Mouse (Mus musculus) embryonic facial prominence, embryonic 10.5 days (tissue): ENCODE data around the gene Tmod1. TPM values are rescaled to one million over a fixed set of nuclear protein-coding genes. Genes with fewer than 3 reads are reported as not detected.

Source experiments
- DNase-seq: peaks from one replicate; pipeline ENCODE4 v3.0.0-alpha.2; 2017; ENCODE audit warnings: low spot score
- H3K27ac ChIP-seq: fragments of 300-500 bp; sonication (generic); replicated peaks from 2 replicates; pipeline ENCODE4 v1.5.1; 2016; ENCODE audit warnings: mild to moderate bottlenecking
- H3K27me3 ChIP-seq: fragments of 300-500 bp; sonication (generic); replicated peaks from 2 replicates; pipeline ENCODE4 v1.6.1; 2016; ENCODE audit warnings: low read depth, mild to moderate bottlenecking; ENCODE audit not compliant: poor library complexity, severe bottlenecking
- H3K36me3 ChIP-seq: fragments of 300-500 bp; sonication (generic); replicated peaks from 2 replicates; pipeline ENCODE4 v1.6.1; 2016; ENCODE audit warnings: mild to moderate bottlenecking, moderate library complexity
- H3K4me1 ChIP-seq: fragments of 300-500 bp; sonication (generic); 2 replicates; pipeline ENCODE4 v1.6.1; 2016
- H3K4me3 ChIP-seq: fragments of 300-500 bp; sonication (generic); 2 replicates; pipeline ENCODE4 v1.5.1; 2016; ENCODE audit warnings: mild to moderate bottlenecking, moderate library complexity
- H3K9me3 ChIP-seq: fragments of 300-500 bp; sonication (generic); 2 replicates; pipeline ENCODE4 v1.6.1; 2016; ENCODE audit warnings: mild to moderate bottlenecking
- WGBS: fragments of 180-500 bp; shearing (Covaris S2); methylation state at CpG from one replicate; pipeline ENCODE4 v1.1.7; 2016; 5-methylcytosine and 5-hydroxymethylcytosine counted together
- polyA plus RNA-seq: library from polyadenylated mRNA; unstranded; fragments of >200 nt; fragmentation: Nextera tagmentation; extraction: Ambion mirVana; gene quantifications from 2 replicates; pipeline ENCODE4 v1.2.1, GENCODE M21; 2016

Gene Tmod1
- polyA plus RNA-seq, 1 experiment from 2014 or later, result 2.8 TPM

DNA sequence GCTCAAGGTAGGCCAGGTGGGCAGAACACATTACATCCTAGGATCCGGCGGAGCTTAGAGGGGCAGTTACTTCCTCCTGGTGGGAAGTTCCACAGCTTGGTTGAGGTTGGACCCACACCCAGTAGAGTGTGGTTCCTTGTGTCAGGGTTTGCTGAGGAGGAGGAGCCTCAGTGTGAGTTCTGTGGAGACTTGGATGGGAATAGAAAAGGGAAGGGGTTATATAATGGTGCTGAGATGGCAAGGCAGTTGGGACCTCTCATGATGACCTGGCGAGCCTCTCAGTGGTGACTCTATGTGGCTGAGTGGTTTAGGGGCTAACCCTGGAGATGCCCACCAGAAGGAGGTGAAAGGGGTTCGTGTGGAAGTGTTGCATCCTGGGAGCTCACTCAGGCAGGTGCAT lies 25.1 kb downstream of the Tmod1 start:
- H3K9me3 ChIP-seq, result no peaks in the 10 kb centered on the region
- no peak overlapping the region for H3K27ac ChIP-seq
- H3K4me3 ChIP-seq, result no peak overlapping the region
- DNase-seq, result no peak
- 78% methylated on average over 4 of the region's 4 CpGs for WGBS
- 0 out of 2 replicates have a peak, but pooled peaks cover 5% of the 10 kb centered on the region for H3K27me3 ChIP-seq
- H3K4me1 ChIP-seq, result peaks cover 29% of the 10 kb centered on the region
- no peaks in the 10 kb centered on the region for H3K36me3 ChIP-seq

DNA sequence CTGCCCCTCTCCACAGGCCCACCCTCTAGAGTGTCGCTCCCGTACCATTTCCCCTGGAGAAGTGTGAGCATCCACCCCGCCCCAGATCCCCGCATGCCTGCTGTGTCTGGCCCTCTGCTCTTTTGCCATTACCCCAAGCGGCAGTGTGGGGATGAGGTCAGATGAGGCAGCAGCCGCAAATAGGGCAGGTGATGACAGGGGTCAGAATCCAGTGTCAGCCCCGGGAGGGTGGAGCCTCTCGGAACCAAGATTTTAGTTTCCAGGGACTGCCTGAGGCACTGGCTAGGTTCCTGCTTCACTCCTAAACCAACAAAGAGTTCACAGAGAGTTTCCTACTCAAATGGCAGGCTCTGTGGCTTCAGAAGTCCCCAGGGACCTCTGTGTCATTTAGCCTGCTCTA lies 25.5 kb downstream of the Tmod1 start:
- no peaks in the 10 kb centered on the region for H3K36me3 ChIP-seq
- peak; percentile 19 for DNase-seq
- WGBS, result 27% methylated on average over 8 of the region's 8 CpGs
- H3K9me3 ChIP-seq, result no peaks in the 10 kb centered on the region
- H3K27me3 ChIP-seq, result 0 out of 2 replicates have a peak, but pooled peaks cover 5% of the 10 kb centered on the region
- H3K4me3 ChIP-seq, result no peak overlapping the region
- peaks cover 29% of the 10 kb centered on the region for H3K4me1 ChIP-seq
- no peak overlapping the region for H3K27ac ChIP-seq

DNA sequence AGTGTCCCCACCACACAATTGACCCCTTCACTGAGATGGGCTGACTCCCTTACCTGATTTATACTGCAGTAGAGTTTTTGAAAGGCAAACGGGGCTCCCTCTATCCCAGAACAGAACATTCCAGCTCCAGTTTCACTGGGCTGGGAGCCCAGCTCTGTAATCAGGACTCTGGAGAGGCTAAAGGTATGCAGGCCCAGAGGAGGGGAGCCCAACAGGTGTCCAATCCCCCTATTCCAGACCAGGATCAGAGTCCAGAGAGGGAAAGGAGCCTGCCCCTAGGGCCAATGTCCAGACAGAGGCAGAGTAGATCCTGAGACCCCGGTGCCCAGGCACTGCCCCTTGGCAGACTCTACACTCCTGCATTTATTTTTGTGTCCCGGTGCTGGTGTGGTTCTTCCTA lies 26.2 kb downstream of the Tmod1 start:
- no peaks in the 10 kb centered on the region for H3K9me3 ChIP-seq
- no peak overlapping the region for H3K4me3 ChIP-seq
- no peaks in the 10 kb centered on the region for H3K36me3 ChIP-seq
- DNase-seq, result no peak
- H3K27me3 ChIP-seq, result 0 out of 2 replicates have a peak, but pooled peaks cover 5% of the 10 kb centered on the region
- H3K4me1 ChIP-seq, result peaks cover 29% of the 10 kb centered on the region
- 72% methylated on average over 3 of the region's 3 CpGs for WGBS
- H3K27ac ChIP-seq, result no peak overlapping the region

DNA sequence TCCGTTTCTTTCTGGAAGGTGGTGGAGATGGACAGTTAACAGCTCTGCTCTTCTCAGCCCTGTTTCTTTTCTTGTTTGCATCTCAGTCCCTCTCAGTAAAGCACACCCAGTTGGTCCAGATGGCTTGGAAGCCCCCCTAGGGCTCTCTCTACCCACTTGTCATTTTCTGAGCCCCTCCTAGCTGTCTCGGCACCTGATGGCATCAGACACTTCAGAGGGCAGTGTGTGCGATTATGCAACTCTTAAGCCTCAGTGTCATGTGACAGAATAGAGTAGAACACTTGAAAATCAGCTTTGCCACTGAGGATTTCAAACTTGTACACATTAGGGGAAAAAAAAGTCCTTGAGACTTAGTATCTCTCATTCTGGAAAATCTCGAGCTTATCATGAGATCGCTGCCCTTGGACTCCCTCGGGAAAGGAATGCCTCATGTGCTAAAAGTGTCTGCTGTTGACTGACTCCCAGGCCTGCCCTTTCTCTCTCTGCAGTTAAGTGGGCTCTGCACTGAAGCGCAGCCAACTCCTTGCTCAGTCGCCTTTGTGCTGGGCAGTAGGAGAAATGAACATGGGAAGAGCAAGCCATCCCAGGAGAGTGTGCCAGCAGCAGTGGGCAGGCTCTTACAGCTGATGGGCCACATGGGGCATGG lies 27.1 kb downstream of the Tmod1 start:
- 74% methylated on average over 8 of the region's 8 CpGs for WGBS
- DNase-seq, result no peak
- Histone ChIP-seq H3K4me3 (no peak overlapping the region), H3K4me1 (peaks cover 29% of the 10 kb centered on the region), H3K27ac (no peak overlapping the region), H3K9me3 (no peaks in the 10 kb centered on the region), H3K27me3 (0 out of 2 replicates have a peak, but pooled peaks cover 5% of the 10 kb centered on the region), H3K36me3 (no peaks in the 10 kb centered on the region)

DNA sequence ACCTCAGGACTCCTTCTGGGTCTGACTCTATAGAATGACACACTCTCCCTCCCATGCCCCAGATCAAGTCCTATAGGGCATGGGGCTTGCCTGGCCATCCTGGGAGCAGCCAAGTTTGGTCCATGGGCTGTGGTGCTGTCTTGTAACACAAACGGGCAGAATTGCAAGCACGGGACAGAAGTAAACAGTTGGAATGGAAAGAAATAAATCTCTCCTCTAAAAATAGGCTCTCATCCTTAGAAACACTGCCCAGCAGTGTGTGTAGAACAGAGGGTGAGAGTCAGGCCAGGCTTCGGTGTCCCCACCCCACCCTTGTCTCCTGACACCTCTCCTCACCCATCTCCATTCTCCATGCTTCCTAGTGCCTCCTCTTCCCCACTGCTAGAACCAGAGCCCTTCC lies 29.3 kb downstream of the Tmod1 start:
- H3K4me1 ChIP-seq, result peaks cover 26% of the 10 kb centered on the region

DNA sequence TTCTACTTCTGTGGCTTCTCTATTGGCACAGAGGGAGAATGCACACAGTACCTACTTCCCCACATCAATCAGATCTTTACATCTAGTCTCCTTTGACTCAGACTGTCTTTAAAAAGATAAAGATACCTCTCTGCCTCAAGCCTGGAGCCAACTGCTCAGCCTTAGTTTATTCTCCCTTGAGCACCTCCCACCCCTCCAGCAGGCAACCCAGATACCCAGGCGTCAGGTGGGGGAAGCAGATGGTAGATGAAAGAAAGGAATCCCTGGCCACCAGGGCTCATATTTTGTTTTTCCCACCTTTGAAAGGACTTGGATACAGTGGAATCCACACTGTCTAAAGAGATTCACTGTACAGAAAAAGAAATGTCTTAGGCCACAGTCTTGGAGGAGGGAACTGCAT lies 29.8 kb downstream of the Tmod1 start:
- DNase-seq, result no peak
- no peaks in the 10 kb centered on the region for H3K36me3 ChIP-seq
- H3K9me3 ChIP-seq, result no peaks in the 10 kb centered on the region
- no peak overlapping the region for H3K27ac ChIP-seq
- WGBS, result 52% methylated on average over 1 of the region's 1 CpGs
- H3K27me3 ChIP-seq, result 0 out of 2 replicates have a peak, but pooled peaks cover 5% of the 10 kb centered on the region
- H3K4me1 ChIP-seq, result peaks cover 26% of the 10 kb centered on the region
- no peak overlapping the region for H3K4me3 ChIP-seq

More for the DNA sequence above, 29.3 kb downstream of the Tmod1 start:
- WGBS, result 93% methylated on average over 3 of the region's 3 CpGs
- H3K36me3 ChIP-seq, result no peaks in the 10 kb centered on the region
- H3K27ac ChIP-seq, result no peak overlapping the region
- no peak overlapping the region for H3K4me3 ChIP-seq
- no peak for DNase-seq
- no peaks in the 10 kb centered on the region for H3K9me3 ChIP-seq
- 0 out of 2 replicates have a peak, but pooled peaks cover 5% of the 10 kb centered on the region for H3K27me3 ChIP-seq

DNA sequence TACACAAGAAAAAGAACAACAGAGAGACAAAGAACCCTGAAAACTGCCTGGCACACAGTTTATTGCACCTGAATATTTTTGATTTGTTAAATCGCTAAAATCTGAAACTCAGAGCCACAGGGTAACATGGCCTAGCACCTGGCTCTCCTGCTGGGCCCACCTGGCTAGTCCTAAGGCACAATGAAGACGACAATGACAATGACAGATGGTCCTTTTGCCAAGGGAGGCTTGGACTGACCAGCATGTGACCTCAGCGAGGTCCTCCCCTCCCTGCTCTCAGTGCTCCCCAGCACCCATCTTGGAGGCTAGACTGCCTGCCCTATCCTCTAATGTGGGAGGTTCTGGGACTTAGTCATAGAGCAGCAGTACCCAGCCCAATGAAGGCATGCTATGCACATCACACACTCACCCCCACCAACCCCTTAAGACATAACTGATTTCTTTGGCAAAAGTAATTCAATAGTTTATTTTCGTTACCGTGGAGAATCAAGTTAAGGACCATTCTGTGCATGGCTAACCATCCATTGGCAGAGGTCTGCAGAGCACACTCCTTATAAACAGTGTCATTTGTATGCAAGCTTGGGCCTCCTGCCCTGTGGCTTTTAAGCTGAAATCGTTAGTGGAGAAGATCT lies 31.2 kb downstream of the Tmod1 start:
- Histone ChIP-seq H3K9me3 (no peaks in the 10 kb centered on the region), H3K27ac (no peak overlapping the region), H3K27me3 (0 out of 2 replicates have a peak, but pooled peaks cover 3% of the 10 kb centered on the region), H3K4me1 (peaks cover 12% of the 10 kb centered on the region), H3K36me3 (no peaks in the 10 kb centered on the region), H3K4me3 (no peak overlapping the region)
- DNase-seq, result no peak
- 81% methylated on average over 6 of the region's 6 CpGs for WGBS

DNA sequence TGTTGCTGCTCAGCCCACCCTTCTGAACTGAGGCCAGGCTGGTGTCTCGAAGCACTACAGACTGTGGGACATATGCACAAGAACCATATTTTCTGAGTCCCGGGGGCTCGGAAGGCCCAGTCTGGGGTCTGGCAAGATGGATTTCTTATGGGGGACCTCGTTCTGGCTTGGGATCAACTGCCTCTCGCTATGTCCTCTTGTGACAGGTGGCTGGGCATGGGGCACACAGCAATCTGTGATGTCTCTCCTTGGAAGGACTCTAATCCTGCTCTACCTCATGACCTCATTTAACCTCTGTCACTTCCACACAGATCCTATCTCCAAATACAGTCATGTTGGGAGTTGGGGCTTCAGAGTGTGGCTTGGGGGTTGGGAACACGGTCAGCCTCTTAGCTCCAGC lies 33.9 kb downstream of the Tmod1 start:
- Histone ChIP-seq H3K4me3 (no peak overlapping the region), H3K27ac (no peak overlapping the region), H3K36me3 (no peaks in the 10 kb centered on the region), H3K4me1 (no peaks in the 10 kb centered on the region), H3K9me3 (no peaks in the 10 kb centered on the region), H3K27me3 (no peaks in the 10 kb centered on the region)
- no peak for DNase-seq
- WGBS, result 87% methylated on average over 6 of the region's 6 CpGs

DNA sequence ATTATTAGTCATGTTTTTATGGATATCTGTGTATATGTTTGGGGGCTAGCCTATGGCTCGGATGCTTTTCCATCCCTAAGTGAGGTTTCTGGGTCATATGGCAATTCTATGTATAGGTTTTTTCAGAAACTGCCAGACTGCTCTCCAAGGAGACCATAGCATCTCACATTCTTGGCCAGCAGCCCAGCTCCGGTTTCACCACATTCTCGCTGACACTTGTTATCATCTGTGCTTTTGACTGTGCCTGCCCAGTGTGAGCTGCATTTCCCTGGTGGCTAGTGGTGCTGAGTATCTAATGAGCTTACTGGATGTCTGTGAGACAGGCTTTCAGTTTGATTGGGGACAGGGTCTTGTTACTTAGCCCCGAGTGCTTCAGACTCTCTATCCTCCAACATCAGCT lies 35.0 kb downstream of the Tmod1 start:
- WGBS, result 72% methylated on average over 4 of the region's 4 CpGs
- H3K36me3 ChIP-seq, result no peaks in the 10 kb centered on the region
- no peaks in the 10 kb centered on the region for H3K27me3 ChIP-seq
- no peaks in the 10 kb centered on the region for H3K4me1 ChIP-seq
- no peak overlapping the region for H3K4me3 ChIP-seq
- DNase-seq, result peak; percentile 24
- H3K9me3 ChIP-seq, result no peaks in the 10 kb centered on the region
- H3K27ac ChIP-seq, result no peak overlapping the region

DNA sequence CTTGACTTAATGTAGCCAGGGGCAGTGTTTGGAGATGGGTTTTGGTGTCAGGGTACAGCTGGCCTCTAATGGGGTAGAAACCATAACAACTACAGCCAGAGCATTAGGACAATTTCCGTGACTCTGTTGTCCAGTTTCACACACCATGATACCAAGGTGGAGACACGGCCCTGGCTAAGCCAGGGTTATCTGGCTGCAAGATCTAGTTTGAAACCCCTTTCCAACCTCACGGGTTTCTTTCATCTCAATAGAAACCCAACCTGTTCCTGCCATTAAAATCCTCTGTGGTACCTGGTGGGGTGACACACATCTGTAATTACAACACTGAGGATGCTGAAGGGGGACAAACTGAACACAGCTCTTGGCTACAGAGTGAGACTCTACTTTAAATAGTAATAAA lies 36.9 kb downstream of the Tmod1 start:
- Histone ChIP-seq H3K4me1 (no peaks in the 10 kb centered on the region), H3K27me3 (no peaks in the 10 kb centered on the region), H3K4me3 (no peak overlapping the region), H3K36me3 (no peaks in the 10 kb centered on the region), H3K9me3 (no peaks in the 10 kb centered on the region), H3K27ac (no peak overlapping the region)
- WGBS, result 81% methylated on average over 3 of the region's 3 CpGs
- no peak for DNase-seq

DNA sequence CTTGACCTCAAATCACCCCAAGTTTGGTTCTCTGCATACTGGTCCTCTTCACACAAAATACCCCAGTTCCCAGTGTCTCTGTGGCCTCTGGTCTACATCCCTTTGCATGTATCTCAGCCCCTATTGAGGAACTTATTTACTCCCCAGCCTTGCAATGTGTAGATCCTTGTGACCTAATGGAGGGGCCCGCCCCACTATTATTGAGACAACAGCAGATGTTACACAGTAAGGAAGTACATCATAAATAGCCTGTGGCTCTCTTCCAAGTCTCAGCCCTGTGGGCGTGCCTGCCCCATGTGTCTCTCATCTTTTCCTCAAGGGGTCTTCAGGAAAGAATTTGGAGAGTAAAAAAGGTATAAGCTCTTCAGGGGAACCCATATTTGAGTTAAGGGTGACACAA lies 38.2 kb downstream of the Tmod1 start:
- Histone ChIP-seq H3K27ac (no peak overlapping the region), H3K9me3 (no peaks in the 10 kb centered on the region), H3K4me3 (no peak overlapping the region), H3K27me3 (no peaks in the 10 kb centered on the region), H3K4me1 (no peaks in the 10 kb centered on the region), H3K36me3 (no peaks in the 10 kb centered on the region)
- no peak for DNase-seq
- 83% methylated on average over 2 of the region's 2 CpGs for WGBS

DNA sequence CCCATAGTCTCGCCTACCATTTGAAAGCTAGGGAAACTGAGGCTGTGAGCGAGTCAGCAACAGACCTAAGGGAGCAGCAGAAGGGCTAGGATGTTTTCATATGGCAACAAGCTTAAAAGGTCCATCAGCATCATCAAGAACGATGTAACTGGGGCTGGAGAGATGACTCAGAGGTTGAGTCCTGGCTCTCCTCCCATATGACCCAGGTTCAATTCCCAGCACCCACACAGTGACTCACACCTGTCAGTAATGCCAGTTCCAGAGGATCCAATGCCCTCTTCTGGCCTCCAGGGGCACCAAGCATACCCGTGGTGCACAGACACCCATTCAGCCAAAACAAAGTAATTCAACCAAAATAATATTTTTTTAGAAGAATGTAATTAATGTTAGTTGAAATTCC lies 41.5 kb downstream of the Tmod1 start:
- Histone ChIP-seq H3K36me3 (no peaks in the 10 kb centered on the region), H3K27ac (no peak overlapping the region), H3K4me3 (no peak overlapping the region), H3K9me3 (no peaks in the 10 kb centered on the region), H3K4me1 (peaks cover 5% of the 10 kb centered on the region), H3K27me3 (no peaks in the 10 kb centered on the region)
- 83% methylated on average over 4 of the region's 4 CpGs for WGBS
- DNase-seq, result no peak

DNA sequence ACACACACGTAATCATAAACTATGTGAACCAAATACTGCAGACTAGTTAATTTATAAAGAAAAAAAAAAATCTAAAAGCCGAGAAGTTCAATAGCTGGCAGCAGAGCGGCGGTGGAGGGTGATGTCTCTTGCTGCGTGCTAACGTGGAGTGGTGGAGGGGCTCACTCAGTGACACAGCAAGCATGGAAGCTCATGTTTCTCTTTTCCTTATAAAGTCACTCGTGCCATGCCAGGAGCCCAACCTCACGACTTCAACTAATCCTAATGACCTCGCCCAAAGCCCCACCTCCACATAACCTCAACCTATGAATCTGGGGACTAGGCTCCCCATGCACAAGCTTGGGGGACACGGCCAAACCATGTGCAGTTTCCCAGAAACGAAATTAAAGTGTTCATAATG lies 43.8 kb downstream of the Tmod1 start:
- H3K4me3 ChIP-seq, result no peak overlapping the region
- no peak overlapping the region for H3K27ac ChIP-seq
- WGBS, result 81% methylated on average over 11 of the region's 11 CpGs
- no peaks in the 10 kb centered on the region for H3K27me3 ChIP-seq
- peaks cover 7% of the 10 kb centered on the region for H3K4me1 ChIP-seq
- no peaks in the 10 kb centered on the region for H3K9me3 ChIP-seq
- DNase-seq, result no peak
- no peaks in the 10 kb centered on the region for H3K36me3 ChIP-seq
